Mouse (Mus musculus) intestine, embryonic 16.5 days (tissue): Measurements from ENCODE around the gene Uso1. TPM values are rescaled to one million over a fixed set of nuclear protein-coding genes. Genes with fewer than 3 reads are reported as not detected.

Experiments used
- ATAC-seq: fragments of 200-750 bp; cut with Nextera tagmentation; 2 replicates; pipeline ENCODE4 v1.8.0; 2017; ENCODE audit warnings: moderate TSS enrichment, moderate library complexity
- H3K27ac ChIP-seq: fragments of 300-500 bp; sonication (generic); 2 replicates; pipeline ENCODE4 v1.5.1; 2014; ENCODE audit warnings: mild to moderate bottlenecking, low read length
- H3K27me3 ChIP-seq: fragments of 300-500 bp; sonication (generic); replicated peaks from 2 replicates; pipeline ENCODE4 v1.6.1; 2014; ENCODE audit warnings: low read length, control low read depth, mixed read lengths; ENCODE audit not compliant: control insufficient read depth, insufficient read depth
- H3K36me3 ChIP-seq: fragments of 300-500 bp; sonication (generic); 2 replicates; pipeline ENCODE4 v1.6.1; 2014; ENCODE audit warnings: low read length, control low read depth; ENCODE audit not compliant: control insufficient read depth, insufficient read depth
- H3K4me1 ChIP-seq: fragments of 300-500 bp; sonication (generic); 2 replicates; pipeline ENCODE4 v1.6.1; 2014; ENCODE audit warnings: low read length, control low read depth, mixed read lengths; ENCODE audit not compliant: control insufficient read depth, insufficient read depth
- H3K4me2 ChIP-seq: fragments of 300-500 bp; sonication (generic); 2 replicates; pipeline ENCODE4 v1.6.1; 2014; ENCODE audit warnings: low read depth, low read length, control low read depth
- H3K4me3 ChIP-seq: fragments of 300-500 bp; sonication (generic); 2 replicates; pipeline ENCODE4 v1.5.1; 2014; ENCODE audit warnings: mild to moderate bottlenecking, low read length
- H3K9ac ChIP-seq: fragments of 300-500 bp; sonication (generic); 2 replicates; pipeline ENCODE4 v1.6.1; 2014; ENCODE audit warnings: low read depth, low read length
- H3K9me3 ChIP-seq: fragments of 300-500 bp; sonication (generic); 2 replicates; pipeline ENCODE4 v1.6.1; 2016; ENCODE audit warnings: low read length, control low read depth; ENCODE audit not compliant: control insufficient read depth
- WGBS: fragments of 180-500 bp; shearing (Covaris S2); extraction: QIAGEN DNeasy Blood & Tissue Kit; methylation state at CpG from one replicate; pipeline ENCODE4 v1.1.7; 2014; 5-methylcytosine and 5-hydroxymethylcytosine counted together
- polyA plus RNA-seq: library from polyadenylated mRNA; unstranded; fragments of >200 nt; fragmentation: Nextera tagmentation; extraction: Ambion mirVana; gene quantifications from 2 replicates; pipeline ENCODE4 v1.2.1, GENCODE M21; 2015

Gene Uso1
- polyA plus RNA-seq, 1 experiment from 2014 or later, result 43.5 TPM

GRCm38 (mm10) chr5:92204162-92205036 is 66.7 kb downstream of the Uso1 start:
- Histone ChIP-seq H3K4me1 (peaks cover 15% of the 10 kb centered on the region), H3K4me2 (0 out of 2 replicates have a peak overlapping the region, but pooled peaks have one; percentile 6), H3K36me3 (peaks cover 11% of the 10 kb centered on the region; the same call in 1 of the 2 replicates), H3K27ac (peak overlapping the region; percentile 72; the same call in 1 of the 2 replicates), H3K9me3 (no peaks in the 10 kb centered on the region), H3K27me3 (no peaks in the 10 kb centered on the region), H3K9ac (no peak overlapping the region), H3K4me3 (no peak overlapping the region)
- WGBS, result 60% methylated on average over 6 of the region's 6 CpGs
- ATAC-seq, result peak; percentile 84

GRCm38 (mm10) chr5:92205184-92205583 is 67.4 kb downstream of the Uso1 start:
- H3K36me3 ChIP-seq, result peaks cover 8% of the 10 kb centered on the region; the same call in 1 of the 2 replicates
- H3K4me2 ChIP-seq, result no peak overlapping the region
- no peak overlapping the region for H3K9ac ChIP-seq
- H3K4me1 ChIP-seq, result peaks cover 15% of the 10 kb centered on the region
- WGBS, result 70% methylated on average over 7 of the region's 7 CpGs
- H3K27me3 ChIP-seq, result no peaks in the 10 kb centered on the region
- ATAC-seq, result peak; percentile 62
- peak overlapping the region; percentile 61 for H3K27ac ChIP-seq
- no peaks in the 10 kb centered on the region for H3K9me3 ChIP-seq
- no peak overlapping the region for H3K4me3 ChIP-seq

GRCm38 (mm10) chr5:92205706-92206105 is 68.0 kb downstream of the Uso1 start:
- Histone ChIP-seq H3K4me2 (no peak overlapping the region), H3K4me3 (no peak overlapping the region), H3K27ac (peak overlapping the region; percentile 61), H3K4me1 (peaks cover 15% of the 10 kb centered on the region), H3K9ac (no peak overlapping the region), H3K27me3 (no peaks in the 10 kb centered on the region), H3K9me3 (no peaks in the 10 kb centered on the region), H3K36me3 (peaks cover 6% of the 10 kb centered on the region; the same call in 1 of the 2 replicates)
- ATAC-seq, result no peak
- WGBS, result 69% methylated on average over 5 of the region's 5 CpGs

- WGBS, result 84% methylated on average over 6 of the region's 6 CpGs
- Histone ChIP-seq H3K27me3 (no peaks in the 10 kb centered on the region), H3K9me3 (no peaks in the 10 kb centered on the region), H3K36me3 (peaks cover 2% of the 10 kb centered on the region; the same call in 1 of the 2 replicates), H3K4me3 (no peak overlapping the region), H3K4me2 (no peak overlapping the region), H3K4me1 (peaks cover 15% of the 10 kb centered on the region), H3K9ac (no peak overlapping the region), H3K27ac (no peak overlapping the region)
- ATAC-seq, result no peak; the same call in 1 of the 2 replicates
These were observed 68.4 kb downstream of the Uso1 start for GRCm38 (mm10) chr5:92206121-92206520.

- Histone ChIP-seq H3K27me3 (no peaks in the 10 kb centered on the region), H3K9me3 (no peaks in the 10 kb centered on the region), H3K36me3 (no peaks in the 10 kb centered on the region), H3K27ac (no peak overlapping the region), H3K9ac (no peak overlapping the region), H3K4me1 (peaks cover 6% of the 10 kb centered on the region), H3K4me2 (no peak overlapping the region), H3K4me3 (no peak overlapping the region)
- WGBS, result 65% methylated on average over 8 of the region's 8 CpGs
- no peak for ATAC-seq
These were observed 72.5 kb downstream of the Uso1 start for GRCm38 (mm10) chr5:92210205-92210604.

GRCm38 (mm10) chr5:92212231-92212630 is 74.5 kb downstream of the Uso1 start:
- no peak for ATAC-seq
- Histone ChIP-seq H3K9me3 (no peaks in the 10 kb centered on the region), H3K9ac (no peak overlapping the region), H3K27ac (no peak overlapping the region), H3K4me3 (no peak overlapping the region), H3K4me2 (no peak overlapping the region), H3K27me3 (no peaks in the 10 kb centered on the region), H3K4me1 (no peaks in the 10 kb centered on the region), H3K36me3 (no peaks in the 10 kb centered on the region)
- WGBS, result 92% methylated on average over 4 of the region's 4 CpGs

GRCm38 (mm10) chr5:92215308-92215707 is 77.6 kb downstream of the Uso1 start, which contains the start of gene U90926:
TSS of gene U90926 (minus strand) at chr5:92215408.
- Histone ChIP-seq H3K9ac (no peak within 1 kb of the TSS), H3K36me3 (no peaks in the 10 kb centered on the region), H3K4me2 (no peak within 1 kb of the TSS), H3K4me1 (no peaks in the 10 kb centered on the region), H3K9me3 (no peaks in the 10 kb centered on the region), H3K27me3 (no peaks in the 10 kb centered on the region), H3K4me3 (no peak within 1 kb of the TSS), H3K27ac (no peak within 1 kb of the TSS)
- WGBS, result 85% methylated on average over 4 of the region's 4 CpGs
- ATAC-seq, result no peak

- Histone ChIP-seq H3K4me3 (no peak overlapping the region), H3K4me2 (no peak overlapping the region), H3K36me3 (no peaks in the 10 kb centered on the region), H3K9ac (no peak overlapping the region), H3K27ac (no peak overlapping the region), H3K9me3 (no peaks in the 10 kb centered on the region), H3K27me3 (no peaks in the 10 kb centered on the region), H3K4me1 (no peaks in the 10 kb centered on the region)
- ATAC-seq, result no peak
- 63% methylated on average over 17 of the region's 17 CpGs for WGBS
These were observed 81.4 kb downstream of the Uso1 start for GRCm38 (mm10) chr5:92218915-92219793.

- no peaks in the 10 kb centered on the region for H3K9me3 ChIP-seq
- no peaks in the 10 kb centered on the region for H3K36me3 ChIP-seq
- WGBS, result 60% methylated on average over 6 of the region's 6 CpGs
- no peak overlapping the region for H3K4me3 ChIP-seq
- H3K4me2 ChIP-seq, result no peak overlapping the region
- H3K9ac ChIP-seq, result no peak overlapping the region
- no peaks in the 10 kb centered on the region for H3K27me3 ChIP-seq
- no peaks in the 10 kb centered on the region for H3K4me1 ChIP-seq
- ATAC-seq, result no peak
- H3K27ac ChIP-seq, result no peak overlapping the region
These were observed 82.1 kb downstream of the Uso1 start for GRCm38 (mm10) chr5:92219826-92220225.
